Mouse (Mus musculus): ENCODE data around the gene Dnajc8. TPM values are rescaled to one million over a fixed set of nuclear protein-coding genes. Genes with fewer than 3 reads are reported as not detected.

Gene Dnajc8
- total and polyA plus RNA-seq, 3 experiments = 110 to 246 TPM; not detected in 1

- TF ChIP-seq RAD21 (IDR thresholded peaks at IDR 0.05; ENCODE audit: low read depth, low read length) = no peak
- TF ChIP-seq ZMIZ1 (IDR thresholded peaks at IDR 0.05; ENCODE audit: low read depth, low read length) = peak; percentile 51; the same call in 1 of the 2 replicates
- no peak for TF ChIP-seq CHD2 (IDR thresholded peaks at IDR 0.05; ENCODE audit: low read length)
- TF ChIP-seq MYC (IDR thresholded peaks at IDR 0.05; ENCODE audit: low read depth, low read length) = 0 out of 2 replicates have a peak, but pooled peaks have one; percentile 52
- no peak for TF ChIP-seq E2F4 (IDR thresholded peaks at IDR 0.05; ENCODE audit: borderline replicate concordance, low read depth, low read length)
- peak; percentile 96 for TF ChIP-seq TCF12 (IDR thresholded peaks at IDR 0.05; ENCODE audit: low read depth, low read length)
- TF ChIP-seq ZKSCAN1 (IDR thresholded peaks at IDR 0.05; ENCODE audit: low read depth, low read length) = no peak
- TF ChIP-seq MAX (IDR thresholded peaks at IDR 0.05; ENCODE audit: low read length) = no peak
- no peak for TF ChIP-seq MEF2A (IDR thresholded peaks at IDR 0.05; ENCODE audit: extremely low read depth, insufficient replicate concordance, low read depth, low read length, poor library complexity, severe bottlenecking)
Measured at GRCm38 (mm10) chr4:132530033-132530804, 5.1 kb upstream of the Dnajc8 start (continued).

DNA sequence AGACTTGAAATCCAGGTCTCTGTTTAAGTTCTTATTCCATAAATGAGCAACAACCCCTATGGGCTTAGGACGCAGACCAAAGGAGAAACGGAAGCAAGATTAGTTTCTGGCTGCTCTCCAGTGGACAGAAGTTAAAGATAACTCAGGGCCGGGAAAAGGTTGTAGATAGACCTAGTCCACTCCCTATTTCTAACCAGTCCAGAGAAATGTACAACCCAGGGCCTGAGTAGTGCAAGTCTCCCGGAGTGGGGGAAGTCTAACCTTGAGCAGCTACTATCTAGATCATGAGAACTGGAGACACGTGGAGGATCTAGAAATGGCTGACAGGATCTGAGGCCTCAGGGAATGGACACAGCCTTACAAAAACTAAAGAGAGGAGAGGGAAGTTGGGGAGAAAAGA lies 2.9 kb upstream of the Dnajc8 start:
- peaks cover 42% of the 10 kb centered on the region for H3K79me2 ChIP-seq (ENCODE audit: control insufficient read depth, insufficient read depth, low read length, poor library complexity)
- H3K27me3 ChIP-seq (ENCODE audit: control insufficient read depth in 1 of 2, insufficient read depth in 2 of 2, low read length in 2 of 2) = no peaks in the 10 kb centered on the region
- peak; percentile 86 for DNase-seq (ENCODE audit: low read depth, low spot score)
- H3K27ac ChIP-seq (ENCODE audit: control insufficient read depth, low read depth, low read length) = peak overlapping the region; percentile 97
- H3K9ac ChIP-seq (ENCODE audit: control insufficient read depth, low read depth, low read length, poor library complexity, severe bottlenecking) = peak overlapping the region; percentile 92
- peak overlapping the region; percentile 78 to 83 for H3K4me3 ChIP-seq (ENCODE audit: control insufficient read depth in 1 of 2, insufficient read depth in 1 of 2, low read depth in 2 of 2, low read length in 2 of 2)
- H3K9me3 ChIP-seq (replicated peaks; ENCODE audit: insufficient read depth, low read length) = no peaks in the 10 kb centered on the region
- peaks cover 0 to 61% of the 10 kb centered on the region in 2 experiments; a peak in 3 of 4 replicates for H3K36me3 ChIP-seq (ENCODE audit: control insufficient read depth in 1 of 2, insufficient read depth in 2 of 2, low read length in 2 of 2)
- H3K4me1 ChIP-seq (ENCODE audit: control insufficient read depth in 1 of 2, insufficient read depth in 2 of 2, low read length in 2 of 2) = peaks cover 13 to 43% of the 10 kb centered on the region in 2 experiments
- TF ChIP-seq RAD21 (IDR thresholded peaks at IDR 0.05; ENCODE audit: low read depth, low read length) (no peak), CHD1 (IDR thresholded peaks at IDR 0.05; ENCODE audit: low read depth, low read length) (no peak), TBP (IDR thresholded peaks at IDR 0.05; ENCODE audit: low read depth, low read length) (peak; percentile 66), GATA1 (IDR thresholded peaks at IDR 0.05; ENCODE audit: low read depth, low read length) (peak; percentile 88), ETS1 (IDR thresholded peaks at IDR 0.05; ENCODE audit: low read depth, low read length) (peak; percentile 87), E2F4 (IDR thresholded peaks at IDR 0.05; ENCODE audit: borderline replicate concordance, low read depth, low read length) (no peak), ZKSCAN1 (IDR thresholded peaks at IDR 0.05; ENCODE audit: low read depth, low read length) (no peak), RCOR1 (IDR thresholded peaks at IDR 0.05; ENCODE audit: low read depth, low read length) (peak; percentile 68; the same call in 1 of the 2 replicates), MEF2A (IDR thresholded peaks at IDR 0.05; ENCODE audit: extremely low read depth, insufficient replicate concordance, low read depth, low read length, poor library complexity, severe bottlenecking) (no peak), HCFC1 (IDR thresholded peaks at IDR 0.05; ENCODE audit: low read depth, low read length) (peak; percentile 34; the same call in 1 of the 2 replicates), MYC (IDR thresholded peaks at IDR 0.05; ENCODE audit: low read depth, low read length) (peak; percentile 88), GABPA (IDR thresholded peaks at IDR 0.05; ENCODE audit: low read depth, low read length) (no peak), USF1 (IDR thresholded peaks at IDR 0.05; ENCODE audit: low read depth, low read length) (peak; percentile 55; the same call in 1 of the 2 replicates), UBTF (IDR thresholded peaks at IDR 0.05; ENCODE audit: borderline replicate concordance, insufficient read depth, low read depth, low read length) (no peak), USF2 (IDR thresholded peaks at IDR 0.05; ENCODE audit: borderline replicate concordance in 1 of 2, insufficient read depth in 1 of 2, low read depth in 1 of 2, low read length in 2 of 2) (no peak), KAT2A (conservative IDR thresholded peaks at IDR 0.05; ENCODE audit: low read depth, low read length) (no peak; the same call in 1 of the 2 replicates), NELFE (IDR thresholded peaks at IDR 0.05; ENCODE audit: low read depth, low read length) (peak; percentile 44; the same call in 1 of the 2 replicates), TCF12 (IDR thresholded peaks at IDR 0.05; ENCODE audit: low read depth, low read length) (peak; percentile 78), EP300 (IDR thresholded peaks at IDR 0.05; ENCODE audit: low read depth in 1 of 2, low read length in 2 of 2) (peak; percentile 75 to 89), SIN3A (IDR thresholded peaks at IDR 0.05; ENCODE audit: low read length) (peak; percentile 73), TAL1 (IDR thresholded peaks at IDR 0.05; ENCODE audit: low read length) (peak; percentile 29; the same call in 1 of the 2 replicates), POLR2A (IDR thresholded peaks at IDR 0.05; ENCODE audit: control insufficient read depth in 1 of 2, insufficient read depth in 1 of 2, low read depth in 1 of 2, low read length in 2 of 2, poor library complexity in 1 of 2) (peak in 1 of 2 experiments; percentile 74; a peak in 3 of 4 replicates), JUND (IDR thresholded peaks at IDR 0.05; ENCODE audit: low read depth, low read length) (no peak), ZNF384 (IDR thresholded peaks at IDR 0.05; ENCODE audit: low read depth, low read length) (no peak), POLR2AphosphoS2 (IDR thresholded peaks at IDR 0.05; ENCODE audit: low read length) (0 out of 2 replicates have a peak, but pooled peaks have one; percentile 73), MAFK (IDR thresholded peaks at IDR 0.05; ENCODE audit: borderline replicate concordance, low read depth, low read length) (no peak), SMC3 (IDR thresholded peaks at IDR 0.05; ENCODE audit: low read depth, low read length) (no peak), MAX (IDR thresholded peaks at IDR 0.05; ENCODE audit: low read length) (peak; percentile 63; the same call in 1 of the 2 replicates), MXI1 (IDR thresholded peaks at IDR 0.05; ENCODE audit: low read depth, low read length) (peak; percentile 89)
